Mouse (Mus musculus): Measurements from ENCODE around the gene Spp1.

DNA sequence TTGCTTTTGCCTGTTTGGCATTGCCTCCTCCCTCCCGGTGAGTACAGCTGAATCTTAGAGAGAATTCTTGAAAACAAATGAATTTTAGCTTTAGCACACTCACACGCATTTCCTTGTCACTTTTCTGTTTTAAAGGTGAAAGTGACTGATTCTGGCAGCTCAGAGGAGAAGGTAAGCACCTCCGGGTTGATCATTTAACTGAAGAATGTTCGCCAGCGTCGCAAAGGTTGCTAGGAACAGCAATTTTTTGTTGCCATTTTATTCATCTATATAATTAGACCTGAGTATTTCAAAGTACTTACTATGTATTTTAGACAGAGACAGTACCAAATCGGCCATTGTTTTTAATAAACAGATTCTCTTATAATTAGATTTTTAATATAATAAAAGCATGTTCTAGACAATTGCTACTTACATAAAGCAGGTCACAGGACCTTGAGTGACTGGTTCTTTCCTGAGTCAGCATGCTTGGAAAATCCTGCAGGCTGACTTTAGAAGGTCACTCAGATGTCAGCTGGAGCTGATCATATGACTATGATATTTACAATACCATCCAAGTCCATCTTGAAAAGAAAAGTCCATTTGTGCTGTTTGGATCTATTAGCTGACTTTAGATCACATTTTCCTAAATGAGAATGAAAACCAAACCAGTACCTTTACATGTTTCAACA, 1.6 kb downstream of the Spp1 start:
- no peak for TF ChIP-seq GATA1 (IDR thresholded peaks at IDR 0.05; ENCODE audit: low read length)
- TF ChIP-seq TAL1 (IDR thresholded peaks at IDR 0.05; ENCODE audit: low read length) = no peak
